Mouse (Mus musculus) megakaryocyte, embryonic 14.5 days (primary cell): ENCODE measurements around the gene Ethe1.

Experiments used
- FLI1 ChIP-seq: IDR thresholded peaks from 2 replicates; pipeline ENCODE4 v1.6.1; 2012; ENCODE audit warnings: low read length, inconsistent platforms, mixed read lengths
- GATA1 ChIP-seq: IDR thresholded peaks from 3 replicates; pipeline ENCODE4 v1.6.1; 2012; ENCODE audit warnings: mixed read lengths, low read length, inconsistent platforms, borderline replicate concordance

DNA sequence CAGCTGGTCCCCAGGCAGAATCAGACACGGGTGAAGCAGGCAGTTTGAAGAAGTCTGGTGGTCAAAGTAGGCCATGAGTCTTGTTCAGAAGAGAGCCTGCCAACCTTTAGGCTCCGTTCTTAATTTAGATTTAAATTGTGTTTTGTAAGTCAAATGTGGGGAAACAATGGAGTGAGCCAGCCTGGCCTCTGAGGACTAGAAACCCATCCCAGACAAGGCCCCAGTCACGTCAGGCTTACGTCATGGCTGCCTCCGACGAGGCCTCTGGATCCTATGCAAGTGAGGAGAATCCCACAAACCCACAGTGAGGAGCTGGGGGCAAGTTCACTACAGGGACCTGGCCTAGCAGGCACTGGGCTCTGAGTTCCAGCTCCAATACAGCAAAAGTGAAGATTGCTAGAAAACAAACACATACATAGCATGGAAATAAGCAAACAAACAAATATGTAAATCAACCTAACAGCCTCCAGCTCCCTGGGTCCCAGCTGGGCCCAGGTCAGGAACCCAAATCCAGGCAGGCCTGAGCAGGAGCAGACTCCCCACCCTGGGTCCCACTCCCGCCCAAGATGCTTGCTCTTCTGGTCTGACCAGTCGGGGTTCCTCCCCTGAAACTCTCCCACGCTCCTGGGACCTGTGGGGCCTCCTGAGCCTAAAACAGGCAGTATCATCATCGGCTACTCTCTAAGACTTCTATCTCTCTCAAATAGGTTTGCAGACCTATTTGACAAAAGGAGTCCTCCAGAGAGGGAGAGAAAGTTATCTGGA is 43.0 kb downstream of the Ethe1 start:
- no peak for TF ChIP-seq GATA1
- TF ChIP-seq FLI1: no peak
